Comparison of ENCODE assay signal across 17 mouse cellular contexts in genomic region chr17:48326656-48327055, GRCm38 (mm10). TPM values are rescaled to one million over a fixed set of nuclear protein-coding genes. Genes with fewer than 3 reads are reported as not detected.
A peak's percentile ranks its signal among the peaks of the same experiment; 100 is the strongest.
DNase-seq lines count a peak whose midpoint lies in the region; ATAC-seq and TF ChIP-seq lines count a peak whose summit lies in the region.
"Had no signal": no experiment of that assay in that cellular context is flagged by ENCODE, and none has a peak within 500 bp of the region (broad histone marks: within the 10 kb centered on the region; RNA-seq: fewer than 3 reads in every experiment).

No protein-coding gene starts in this region.

- ATAC-seq in embryonic facial prominence, embryonic 15.5 days (ENCODE audit: insufficient number of reproducible peaks, low FRiP score, low TSS enrichment, low read depth) = no peak
- ATAC-seq in midbrain, embryonic 15.5 days (replicated peaks) = no peak
- ATAC-seq: CD4-positive, CD25-positive, alpha-beta regulatory T cell, adult 4 months; hindbrain, postnatal 0 days; liver, embryonic 12.5 days had no signal

- peak overlapping the region; percentile 75 for H3K27ac ChIP-seq in embryonic facial prominence, embryonic 15.5 days (replicated peaks)
- H3K27ac ChIP-seq in midbrain, embryonic 15.5 days = no peak overlapping the region
- H3K27ac ChIP-seq in heart, adult 2 months = no peak overlapping the region
- H3K27ac ChIP-seq: hindbrain, postnatal 0 days; liver, embryonic 12.5 days had no signal

- no peak for TF ChIP-seq EP300 in heart, adult 2 months (IDR thresholded peaks at IDR 0.05; ENCODE audit: insufficient read depth, low read depth, low read length)

- TF ChIP-seq CTCF in heart, adult 2 months (IDR thresholded peaks at IDR 0.05) = no peak

- H3K27me3 ChIP-seq in embryonic facial prominence, embryonic 15.5 days = no peaks in the 10 kb centered on the region
- no peaks in the 10 kb centered on the region for H3K27me3 ChIP-seq in midbrain, embryonic 15.5 days (replicated peaks)
- no peaks in the 10 kb centered on the region for H3K27me3 ChIP-seq in heart, adult 2 months (ENCODE audit: control insufficient read depth, insufficient read depth, low read length)

- 33% methylated on average over 4 of the region's 4 CpGs for whole genome bisulfite sequencing in embryonic facial prominence, embryonic 15.5 days
- WGBS in midbrain, embryonic 15.5 days = 79% methylated on average over 4 of the region's 4 CpGs
- WGBS in heart, adult 2 months = 58% methylated on average over 4 of the region's 4 CpGs

- no peak overlapping the region for H3K4me3 ChIP-seq in embryonic facial prominence, embryonic 15.5 days (replicated peaks)
- no peak overlapping the region for H3K4me3 ChIP-seq in midbrain, embryonic 15.5 days
- H3K4me3 ChIP-seq in heart, adult 2 months = no peak overlapping the region
- H3K4me3 ChIP-seq: liver, embryonic 12.5 days had no signal

- no peak for TF ChIP-seq POLR2A in heart, adult 2 months (IDR thresholded peaks at IDR 0.05; ENCODE audit: insufficient read depth, low read depth, low read length)

- no peaks in the 10 kb centered on the region for H3K36me3 ChIP-seq in embryonic facial prominence, embryonic 15.5 days
- no peaks in the 10 kb centered on the region for H3K36me3 ChIP-seq in midbrain, embryonic 15.5 days (replicated peaks)
- no peaks in the 10 kb centered on the region for H3K36me3 ChIP-seq in heart, adult 2 months (ENCODE audit: control insufficient read depth, insufficient read depth, low read length)
- H3K36me3 ChIP-seq: liver, embryonic 12.5 days had no signal

- H3K79me2 ChIP-seq in heart, adult 2 months (replicated peaks; ENCODE audit: control insufficient read depth, insufficient read depth, low read length) = no peaks in the 10 kb centered on the region

- peak; percentile 22 to 37 for DNase-seq in frontal cortex, postnatal 25 days (ENCODE audit: low spot score in 2 of 2)
- peak; percentile 70 to 85 for DNase-seq in left cerebral cortex, adult 18-20 months (ENCODE audit: low spot score in 2 of 2)
- DNase-seq in right cerebral cortex, postnatal 10 days (ENCODE audit: low spot score in 2 of 2) = peak; percentile 76 to 90
- DNase-seq in heart, adult 2 months = no peak
- DNase-seq in spleen, postnatal 14 days (ENCODE audit: low spot score in 2 of 2) = no peak
- no peak for DNase-seq in testis, postnatal 10 days (ENCODE audit: low spot score)
- DNase-seq: cerebellum, postnatal 25 days; heart, adult 18-20 months; kidney, adult 9 months had no signal

- intact Hi-C loops in heart, adult 2 months (cut with DNase I) = no loop called here

- no peak overlapping the region for H3K4me2 ChIP-seq in embryonic facial prominence, embryonic 15.5 days (replicated peaks)
- H3K4me2 ChIP-seq in midbrain, embryonic 15.5 days = no peak overlapping the region
- H3K4me2 ChIP-seq: liver, embryonic 12.5 days had no signal

- no peaks in the 10 kb centered on the region for H3K4me1 ChIP-seq in embryonic facial prominence, embryonic 15.5 days
- H3K4me1 ChIP-seq in midbrain, embryonic 15.5 days = no peaks in the 10 kb centered on the region
- H3K4me1 ChIP-seq in heart, adult 2 months (ENCODE audit: control insufficient read depth, insufficient read depth, low read length) = no peaks in the 10 kb centered on the region

- H3K9me3 ChIP-seq in embryonic facial prominence, embryonic 15.5 days (replicated peaks) = no peaks in the 10 kb centered on the region
- H3K9me3 ChIP-seq in midbrain, embryonic 15.5 days = no peaks in the 10 kb centered on the region
- H3K9me3 ChIP-seq: liver, embryonic 12.5 days had no signal

- H3K9ac ChIP-seq in embryonic facial prominence, embryonic 15.5 days = no peak overlapping the region
- H3K9ac ChIP-seq in midbrain, embryonic 15.5 days = no peak overlapping the region
- no peak overlapping the region for H3K9ac ChIP-seq in heart, adult 2 months (ENCODE audit: low read depth, low read length)
- H3K9ac ChIP-seq: liver, embryonic 12.5 days had no signal

RNA-seq across cellular contexts. Expression of gene B430306N03Rik, which starts 10.7 kb away (rescaled TPM):
- 0.24 and 0.27 TPM in 2 replicates for polyA plus RNA-seq in embryonic facial prominence, embryonic 15.5 days (2015; fragmentation: Nextera tagmentation; extraction: Ambion mirVana)
- under 1 TPM; 0.09 to 0.12 TPM for total RNA-seq in left cerebral cortex, adult 18-20 months (2021)
- polyA plus RNA-seq in midbrain, embryonic 15.5 days (2015; fragmentation: Nextera tagmentation; extraction: Ambion mirVana) = 0.09 and 0.22 TPM in 2 replicates
- under 1 TPM; 0.14 to 0.57 TPM for total RNA-seq in heart, adult 2 months (2021)
- 0.35 and 0.55 TPM in 2 replicates for polyA plus RNA-seq in heart, adult 2 months (2012; rRNA removed)
- polyA plus RNA-seq: hindbrain, postnatal 0 days had no signal

RNA-seq across cellular contexts. Expression of gene Trem2, which starts 19.5 kb away (rescaled TPM):
- polyA plus RNA-seq in embryonic facial prominence, embryonic 15.5 days (2015; fragmentation: Nextera tagmentation; extraction: Ambion mirVana) = 4.3 and 5.8 TPM in 2 replicates
- 10 to 100 TPM in 1 of 2 experiments, 1 to 10 TPM in 1; 9.6 to 12.1 TPM for total RNA-seq in left cerebral cortex, adult 18-20 months (2021)
- 3.9 and 4.2 TPM in 2 replicates for polyA plus RNA-seq in midbrain, embryonic 15.5 days (2015; fragmentation: Nextera tagmentation; extraction: Ambion mirVana)
- 1 to 10 TPM; 1.4 to 1.5 TPM for total RNA-seq in heart, adult 2 months (2021)
- polyA plus RNA-seq in heart, adult 2 months (2012; rRNA removed) = 3.3 and 3.5 TPM in 2 replicates
- total RNA-seq: megakaryocyte-erythroid progenitor cell, adult 5-6 weeks had no signal
- polyA plus RNA-seq: CD4-positive, CD25-positive, alpha-beta regulatory T cell, adult 4 months had no signal

RNA-seq across cellular contexts. Expression of gene Treml2, which starts 27.4 kb away (rescaled TPM):
- polyA plus RNA-seq in embryonic facial prominence, embryonic 15.5 days (2015; fragmentation: Nextera tagmentation; extraction: Ambion mirVana) = 0.05 and 0.13 TPM in 2 replicates
- under 1 TPM; 0.52 to 0.63 TPM for total RNA-seq in left cerebral cortex, adult 18-20 months (2021)
- 0.08 TPM in 1 of 2 replicates, not detected in the other for polyA plus RNA-seq in midbrain, embryonic 15.5 days (2015; fragmentation: Nextera tagmentation; extraction: Ambion mirVana)
- total RNA-seq in heart, adult 2 months (2021) = 1 to 10 TPM in 1 of 2 experiments, under 1 TPM in 1; 0.91 to 3.1 TPM
- polyA plus RNA-seq in heart, adult 2 months (2012; rRNA removed) = 1.5 and 2.4 TPM in 2 replicates
- polyA plus RNA-seq: heart, postnatal 0 days had no signal

RNA-seq across cellular contexts. Expression of gene Treml1, which starts 33.1 kb away (rescaled TPM):
- 0.98 and 1.0 TPM in 2 replicates for polyA plus RNA-seq in embryonic facial prominence, embryonic 15.5 days (2015; fragmentation: Nextera tagmentation; extraction: Ambion mirVana)
- under 1 TPM; 0.42 to 0.46 TPM for total RNA-seq in left cerebral cortex, adult 18-20 months (2021)
- polyA plus RNA-seq in midbrain, embryonic 15.5 days (2015; fragmentation: Nextera tagmentation; extraction: Ambion mirVana) = 0.41 TPM in 2 replicates
- total RNA-seq in heart, adult 2 months (2021) = 1 to 10 TPM in 1 of 2 experiments, not detected in 1; 2.4 TPM
- 1.3 and 3.5 TPM in 2 replicates for polyA plus RNA-seq in heart, adult 2 months (2012; rRNA removed)
- polyA plus RNA-seq: CD4-positive, CD25-positive, alpha-beta regulatory T cell, adult 4 months; hindbrain, postnatal 0 days; large intestine, adult 2 months had no signal

Comparison
In these comparisons a context has a peak if more than half of its experiments do, and no peak if none do; other contexts are left out.
1. DNase-seq: peak in frontal cortex, postnatal 25 days (2 of 2), left cerebral cortex, adult 18-20 months (2 of 2) and right cerebral cortex, postnatal 10 days (2 of 2); none in heart, adult 2 months (0 of 2), spleen, postnatal 14 days (0 of 2) and testis, postnatal 10 days (single experiment).